Mouse (Mus musculus) myocyte (in vitro differentiated cells): ENCODE data around the gene Dnase1l2. TPM values are rescaled to one million over a fixed set of nuclear protein-coding genes. Genes with fewer than 3 reads are reported as not detected.

Experiments
- H3K27me3 ChIP-seq: one replicate; pipeline ENCODE4 v1.6.1; 2011; ENCODE audit not compliant: control insufficient read depth, insufficient read depth, insufficient read length
- H3K36me3 ChIP-seq: one replicate; pipeline ENCODE4 v1.6.1; 2011; ENCODE audit not compliant: control insufficient read depth, insufficient read depth
- H3K4me2 ChIP-seq: one replicate; pipeline ENCODE4 v1.6.1; 2011; ENCODE audit warnings: low read depth, control low read depth
- H3K4me3 ChIP-seq: one replicate; pipeline ENCODE4 v1.5.1; 2011; ENCODE audit warnings: mild to moderate bottlenecking, control low read depth, moderate library complexity
- H3K79me2 ChIP-seq: one replicate; pipeline ENCODE4 v1.6.1; 2011; ENCODE audit not compliant: control insufficient read depth, insufficient read depth
- H3ac ChIP-seq: one replicate; pipeline ENCODE4 v1.6.1; 2011; ENCODE audit not compliant: control insufficient read depth, insufficient read length
- CEBPB ChIP-seq: IDR thresholded peaks from 2 replicates; pipeline ENCODE4 v1.6.1; 2011; ENCODE audit warnings: mild to moderate bottlenecking, moderate library complexity; ENCODE audit not compliant: poor library complexity, insufficient read depth, severe bottlenecking
- E2F4 ChIP-seq: IDR thresholded peaks from one replicate; pipeline ENCODE4 v1.6.1; 2011; ENCODE audit warnings: mild to moderate bottlenecking, control low read depth, moderate library complexity; ENCODE audit not compliant: insufficient read depth
- MAX ChIP-seq: IDR thresholded peaks from one replicate; pipeline ENCODE4 v1.6.1; 2011; ENCODE audit warnings: low read depth, mild to moderate bottlenecking, control low read depth
- MYOD1 ChIP-seq, 3 experiments: IDR thresholded peaks; one replicate each; pipeline ENCODE4 v1.6.1; 2011; ENCODE audit warnings: control low read depth in 2 of 3, low read depth in 2 of 3, mild to moderate bottlenecking in 2 of 3, moderate library complexity in 1 of 3; ENCODE audit not compliant: insufficient read length in 2 of 3, control insufficient read depth in 1 of 3
- MYOG ChIP-seq, 3 experiments: IDR thresholded peaks; one replicate each; pipeline ENCODE4 v1.6.1; 2011; ENCODE audit warnings: control low read depth in 2 of 3, low read depth in 2 of 3, mild to moderate bottlenecking in 2 of 3; ENCODE audit not compliant: insufficient read length in 2 of 3, control insufficient read depth in 1 of 3, insufficient read depth in 1 of 3
- POLR2A ChIP-seq: IDR thresholded peaks from one replicate; pipeline ENCODE4 v1.6.1; 2011; ENCODE audit warnings: low read depth, mild to moderate bottlenecking, control low read depth, moderate library complexity; ENCODE audit not compliant: insufficient read length
- POLR2AphosphoS2 ChIP-seq: IDR thresholded peaks from one replicate; pipeline ENCODE4 v1.6.1; 2011; ENCODE audit warnings: low read depth, control low read depth; ENCODE audit not compliant: insufficient read length
- REST ChIP-seq: IDR thresholded peaks from one replicate; pipeline ENCODE4 v1.6.1; 2011; ENCODE audit warnings: mild to moderate bottlenecking, control low read depth, moderate library complexity; ENCODE audit not compliant: insufficient read depth, insufficient read length
- SRF ChIP-seq: IDR thresholded peaks from one replicate; pipeline ENCODE4 v1.6.1; 2011; ENCODE audit warnings: low read depth; ENCODE audit not compliant: control insufficient read depth, insufficient read length
- TCF12 ChIP-seq: IDR thresholded peaks from one replicate; pipeline ENCODE4 v1.6.1; 2011; ENCODE audit warnings: mild to moderate bottlenecking, control low read depth; ENCODE audit not compliant: poor library complexity, insufficient read depth, severe bottlenecking
- TCF3 ChIP-seq: IDR thresholded peaks from one replicate; pipeline ENCODE4 v1.6.1; 2011; ENCODE audit warnings: low read depth, control low read depth; ENCODE audit not compliant: insufficient read length
- USF1 ChIP-seq: IDR thresholded peaks from one replicate; pipeline ENCODE4 v1.6.1; 2011; ENCODE audit warnings: low read depth, mild to moderate bottlenecking, control low read depth, moderate library complexity
- polyA plus RNA-seq: library from polyadenylated mRNA; unstranded; fragments of >200 nt; fragmentation: generic; extraction: Trizol; gene quantifications from one replicate; pipeline ENCODE4 v1.2.1, GENCODE M21; 2012; ENCODE audit warnings: missing spikeins

The Dnase1l2 gene
- polyA plus RNA-seq, 1 experiment, result 1.0 TPM

- H3ac ChIP-seq, result no peak overlapping the region
- no peak for TF ChIP-seq E2F4
- TF ChIP-seq POLR2AphosphoS2, result no peak
- TF ChIP-seq REST, result no peak
- no peak for TF ChIP-seq MYOG (IDR thresholded peaks at IDR 0.05; ENCODE audit: control insufficient read depth in 1 of 3, insufficient read depth in 1 of 3, insufficient read length in 2 of 3, low read depth in 2 of 3)
- no peak for TF ChIP-seq MAX
- no peak for TF ChIP-seq POLR2A
- TF ChIP-seq MYOD1 (IDR thresholded peaks at IDR 0.05; ENCODE audit: control insufficient read depth in 1 of 3, insufficient read length in 2 of 3, low read depth in 2 of 3), result peak in 1 of 3 experiments; percentile 40
- no peak for TF ChIP-seq TCF3
- no peak for TF ChIP-seq TCF12
- H3K4me3 ChIP-seq, result no peak overlapping the region
- peaks cover 18% of the 10 kb centered on the region for H3K36me3 ChIP-seq
- H3K4me2 ChIP-seq, result no peak overlapping the region
- no peaks in the 10 kb centered on the region for H3K27me3 ChIP-seq
- H3K79me2 ChIP-seq, result peaks cover 23% of the 10 kb centered on the region
These were observed 33.3 kb upstream of the Dnase1l2 start for GRCm38 (mm10) chr17:24476022-24476776.

- peaks cover 18% of the 10 kb centered on the region for H3K36me3 ChIP-seq
- H3K27me3 ChIP-seq, result no peaks in the 10 kb centered on the region
- H3K79me2 ChIP-seq, result peaks cover 29% of the 10 kb centered on the region
- H3ac ChIP-seq, result no peak overlapping the region
- no peak overlapping the region for H3K4me3 ChIP-seq
- TF ChIP-seq SRF (no peak), POLR2A (no peak), E2F4 (no peak), REST (no peak), TCF3 (no peak), USF1 (no peak), POLR2AphosphoS2 (no peak), TCF12 (no peak), CEBPB (no peak), MYOD1 (IDR thresholded peaks at IDR 0.05; ENCODE audit: control insufficient read depth in 1 of 3, insufficient read length in 2 of 3, low read depth in 2 of 3) (no peak), MYOG (IDR thresholded peaks at IDR 0.05; ENCODE audit: control insufficient read depth in 1 of 3, insufficient read depth in 1 of 3, insufficient read length in 2 of 3, low read depth in 2 of 3) (no peak), MAX (no peak)
- no peak overlapping the region for H3K4me2 ChIP-seq
These were observed 32.7 kb upstream of the Dnase1l2 start for GRCm38 (mm10) chr17:24475586-24475985.

- H3ac ChIP-seq, result no peak overlapping the region
- H3K27me3 ChIP-seq, result no peaks in the 10 kb centered on the region
- no peak overlapping the region for H3K4me2 ChIP-seq
- peak in 2 of 3 experiments; percentile 42 to 51 for TF ChIP-seq MYOD1 (IDR thresholded peaks at IDR 0.05; ENCODE audit: control insufficient read depth in 1 of 3, insufficient read length in 2 of 3, low read depth in 2 of 3)
- TF ChIP-seq CEBPB, result no peak
- peak in 2 of 3 experiments; percentile 39 to 72 for TF ChIP-seq MYOG (IDR thresholded peaks at IDR 0.05; ENCODE audit: control insufficient read depth in 1 of 3, insufficient read depth in 1 of 3, insufficient read length in 2 of 3, low read depth in 2 of 3)
- TF ChIP-seq REST, result no peak
- H3K4me3 ChIP-seq, result no peak overlapping the region
- H3K79me2 ChIP-seq, result peaks cover 29% of the 10 kb centered on the region
- H3K36me3 ChIP-seq, result peaks cover 18% of the 10 kb centered on the region
These were observed 31.7 kb upstream of the Dnase1l2 start for GRCm38 (mm10) chr17:24474557-24474956.

- Histone ChIP-seq H3K27me3 (no peaks in the 10 kb centered on the region), H3K4me3 (peak within 1 kb of the TSS; percentile 72), H3ac (no peak within 1 kb of the TSS), H3K36me3 (peaks cover 18% of the 10 kb centered on the region), H3K4me2 (peak within 1 kb of the TSS; percentile 96), H3K79me2 (peaks cover 29% of the 10 kb centered on the region)
- peak; percentile 61 for TF ChIP-seq POLR2AphosphoS2
- TF ChIP-seq REST, result no peak
These were observed 30.8 kb upstream of the Dnase1l2 start, which contains the start of gene Bricd5 for GRCm38 (mm10) chr17:24473612-24474275. Gene Bricd5 (plus strand): TSS chr17:24473884.

GRCm38 (mm10) chr17:24472512-24472911, 29.6 kb upstream of the Dnase1l2 start:
- Histone ChIP-seq H3K79me2 (peaks cover 22% of the 10 kb centered on the region), H3K4me2 (peak overlapping the region; percentile 96), H3K36me3 (peaks cover 18% of the 10 kb centered on the region), H3K27me3 (no peaks in the 10 kb centered on the region), H3ac (no peak overlapping the region), H3K4me3 (peak overlapping the region; percentile 72)
- TF ChIP-seq POLR2AphosphoS2 (no peak), REST (no peak), SRF (no peak), POLR2A (no peak), TCF12 (no peak), MYOD1 (IDR thresholded peaks at IDR 0.05; ENCODE audit: control insufficient read depth in 1 of 3, insufficient read length in 2 of 3, low read depth in 2 of 3) (no peak), MAX (no peak), MYOG (IDR thresholded peaks at IDR 0.05; ENCODE audit: control insufficient read depth in 1 of 3, insufficient read depth in 1 of 3, insufficient read length in 2 of 3, low read depth in 2 of 3) (no peak), USF1 (no peak), TCF3 (no peak)
